Mouse (Mus musculus) intestine, postnatal 0 days (tissue): Measurements from ENCODE around the gene Clybl. TPM values are rescaled to one million over a fixed set of nuclear protein-coding genes. Genes with fewer than 3 reads are reported as not detected.

ENCODE experiments used
- ATAC-seq: fragments of 200-750 bp; cut with Nextera tagmentation; 2 replicates; pipeline ENCODE4 v1.8.0; 2017; ENCODE audit warnings: mild to moderate bottlenecking, moderate TSS enrichment, moderate library complexity
- H3K27ac ChIP-seq: fragments of 300-500 bp; sonication (generic); 2 replicates; pipeline ENCODE4 v1.5.1; 2014; ENCODE audit warnings: mild to moderate bottlenecking, low read depth, low read length, moderate library complexity
- H3K27me3 ChIP-seq: fragments of 300-500 bp; sonication (generic); replicated peaks from 2 replicates; pipeline ENCODE4 v1.6.1; 2014; ENCODE audit warnings: low read length, mixed read lengths; ENCODE audit not compliant: control insufficient read depth, insufficient read depth
- H3K36me3 ChIP-seq: fragments of 300-500 bp; sonication (generic); 2 replicates; pipeline ENCODE4 v1.6.1; 2014; ENCODE audit warnings: mild to moderate bottlenecking, moderate library complexity; ENCODE audit not compliant: control insufficient read depth, insufficient read depth
- H3K4me1 ChIP-seq: fragments of 300-500 bp; sonication (generic); replicated peaks from 2 replicates; pipeline ENCODE4 v1.6.1; 2014; ENCODE audit warnings: antibody characterized with exemption, low read length, mixed read lengths; ENCODE audit not compliant: control insufficient read depth, insufficient read depth
- H3K4me2 ChIP-seq: fragments of 300-500 bp; sonication (generic); replicated peaks from 2 replicates; pipeline ENCODE4 v1.6.1; 2014; ENCODE audit warnings: low read depth, mild to moderate bottlenecking, moderate library complexity
- H3K4me3 ChIP-seq: fragments of 300-500 bp; sonication (generic); 2 replicates; pipeline ENCODE4 v1.5.1; 2014; ENCODE audit warnings: low read depth, low read length
- H3K9ac ChIP-seq: fragments of 300-500 bp; sonication (generic); 2 replicates; pipeline ENCODE4 v1.6.1; 2014; ENCODE audit warnings: mild to moderate bottlenecking, low read depth, low read length
- H3K9me3 ChIP-seq: fragments of 300-500 bp; sonication (generic); 2 replicates; pipeline ENCODE4 v1.6.1; 2016; ENCODE audit warnings: mixed run types; ENCODE audit not compliant: control insufficient read depth
- CTCF ChIP-seq: sonication (generic); IDR thresholded peaks from 2 replicates; pipeline ENCODE4 v1.5.1; 2016; ENCODE audit warnings: low read depth, mild to moderate bottlenecking, control low read depth, antibody characterized with exemption, moderate library complexity
- WGBS: fragments of 180-500 bp; shearing (Covaris S2); extraction: QIAGEN DNeasy Blood & Tissue Kit; methylation state at CpG from one replicate; pipeline ENCODE4 v1.1.7; 2014; 5-methylcytosine and 5-hydroxymethylcytosine counted together
- polyA plus RNA-seq: library from polyadenylated mRNA; unstranded; fragments of >200 nt; fragmentation: Nextera tagmentation; extraction: Ambion mirVana; gene quantifications from 2 replicates; pipeline ENCODE4 v1.2.1, GENCODE M21; 2015

The Clybl gene
- polyA plus RNA-seq, 1 experiment from 2014 or later, result 22.2 TPM

DNA sequence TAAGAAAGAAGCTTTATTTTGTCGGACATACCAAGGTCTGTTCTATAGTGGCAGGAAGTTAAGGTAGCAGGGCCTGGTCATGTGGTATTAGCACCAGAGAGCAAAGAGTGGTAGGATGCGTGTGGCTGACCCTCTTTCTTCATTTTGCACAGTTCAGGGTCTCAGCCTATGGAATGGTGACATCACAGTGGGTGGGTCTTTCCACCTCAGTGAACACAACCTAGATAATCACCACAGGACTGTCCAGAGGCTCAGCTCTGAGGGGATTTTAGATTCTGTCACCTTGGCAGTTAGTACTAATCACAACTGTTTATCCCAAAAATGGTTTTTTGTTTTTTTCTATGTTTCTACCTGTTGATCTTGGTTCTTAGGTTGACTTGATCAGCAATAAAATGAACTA lies 149.2 kb downstream of the Clybl start:
- no peaks in the 10 kb centered on the region for H3K27me3 ChIP-seq
- no peaks in the 10 kb centered on the region for H3K9me3 ChIP-seq
- WGBS, result 78% methylated on average over 2 of the region's 2 CpGs
- H3K27ac ChIP-seq, result no peak overlapping the region
- TF ChIP-seq CTCF, result no peak
- H3K4me1 ChIP-seq, result no peaks in the 10 kb centered on the region
- H3K4me3 ChIP-seq, result no peak overlapping the region
- H3K4me2 ChIP-seq, result no peak overlapping the region
- H3K9ac ChIP-seq, result no peak overlapping the region
- no peak for ATAC-seq
- H3K36me3 ChIP-seq, result no peaks in the 10 kb centered on the region

DNA sequence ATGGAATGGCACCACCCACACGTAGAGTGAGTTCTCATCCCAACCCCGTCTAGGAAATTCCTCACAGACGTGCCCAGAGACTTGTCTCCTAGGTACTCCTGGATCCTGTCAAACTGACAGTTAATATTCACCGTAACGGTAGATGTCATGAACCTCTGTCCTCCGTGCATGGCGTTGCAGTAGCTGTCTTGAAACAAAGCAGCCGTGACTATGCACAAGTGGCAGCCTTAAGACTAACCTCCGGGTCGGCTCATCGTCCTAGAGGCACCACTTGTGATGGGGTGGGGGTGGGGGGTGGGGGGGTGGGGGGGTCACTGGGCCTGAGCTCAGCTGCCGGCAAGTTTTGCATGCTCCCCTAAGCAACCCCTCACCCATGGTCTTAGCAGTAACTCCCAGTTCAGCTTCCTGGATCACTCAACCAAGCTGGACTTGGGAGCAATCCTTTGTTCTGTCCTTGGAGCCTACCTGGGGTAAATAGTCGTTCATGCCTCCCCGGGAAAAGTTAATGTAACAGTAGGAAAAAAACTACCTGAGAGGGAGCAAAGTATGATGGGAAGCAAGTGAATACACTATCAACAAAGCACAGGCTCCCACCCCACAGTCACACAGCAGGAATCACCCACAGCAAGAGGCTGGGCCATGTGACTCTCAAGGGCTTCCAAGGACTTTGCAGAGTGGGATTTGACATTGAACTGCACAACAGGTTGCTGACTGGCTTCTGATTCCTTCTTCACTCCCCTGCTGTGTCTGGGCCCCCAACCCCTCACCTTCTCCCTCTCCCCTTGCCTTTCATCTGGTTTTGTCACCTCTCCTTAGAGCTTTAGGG lies 150.3 kb downstream of the Clybl start:
- Histone ChIP-seq H3K9ac (no peak overlapping the region), H3K27ac (no peak overlapping the region), H3K4me2 (no peak overlapping the region), H3K4me3 (no peak overlapping the region), H3K4me1 (no peaks in the 10 kb centered on the region), H3K9me3 (no peaks in the 10 kb centered on the region), H3K36me3 (no peaks in the 10 kb centered on the region), H3K27me3 (no peaks in the 10 kb centered on the region)
- WGBS, result 49% methylated on average over 14 of the region's 14 CpGs
- no peak for TF ChIP-seq CTCF
- no peak for ATAC-seq

DNA sequence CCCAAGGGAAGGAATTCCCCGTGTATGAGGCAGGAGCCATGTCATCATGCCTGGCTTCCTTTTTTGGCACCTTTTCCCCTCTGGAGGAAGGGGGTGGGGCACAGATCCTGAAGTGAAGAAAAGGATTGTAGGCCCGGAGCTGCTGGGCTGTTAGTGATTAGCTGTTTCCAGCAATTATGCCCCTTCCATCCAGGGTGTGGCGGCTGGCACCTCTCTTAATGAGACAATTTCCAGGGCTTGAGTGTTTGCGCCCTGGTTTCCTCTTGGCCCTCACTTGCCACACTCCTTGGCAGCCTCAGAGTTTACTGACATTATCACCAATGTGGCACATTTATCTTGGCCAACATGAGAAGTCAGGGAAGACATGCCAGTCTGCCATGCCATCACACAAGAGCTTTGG lies 155.5 kb downstream of the Clybl start:
- no peak for ATAC-seq
- Histone ChIP-seq H3K4me3 (no peak overlapping the region), H3K9ac (no peak overlapping the region), H3K4me2 (no peak overlapping the region), H3K4me1 (no peaks in the 10 kb centered on the region), H3K27ac (no peak overlapping the region), H3K36me3 (no peaks in the 10 kb centered on the region), H3K27me3 (no peaks in the 10 kb centered on the region), H3K9me3 (no peaks in the 10 kb centered on the region)
- 50% methylated on average over 4 of the region's 4 CpGs for WGBS
- no peak for TF ChIP-seq CTCF

DNA sequence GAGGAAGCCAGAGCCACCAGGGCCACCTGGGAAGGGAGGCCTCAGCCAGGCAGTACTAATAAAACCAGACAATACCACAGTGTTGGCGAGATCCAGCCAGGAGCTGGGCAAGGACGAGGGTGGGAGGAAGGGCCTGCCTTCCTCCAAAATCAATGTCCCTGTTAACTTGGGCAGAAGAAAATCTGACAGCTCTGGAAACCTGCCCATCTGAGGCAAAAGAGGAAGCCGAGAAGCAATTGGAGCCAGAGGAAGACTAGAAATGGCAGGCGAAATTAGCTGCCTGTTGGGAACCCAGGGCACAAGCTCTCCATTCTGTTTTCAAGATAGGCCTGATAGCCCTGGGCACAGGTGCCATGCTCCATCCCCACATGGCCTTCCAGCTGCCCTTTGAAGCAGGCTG lies 157.3 kb downstream of the Clybl start:
- ATAC-seq, result no peak
- Histone ChIP-seq H3K9me3 (no peaks in the 10 kb centered on the region), H3K9ac (no peak overlapping the region), H3K27me3 (no peaks in the 10 kb centered on the region), H3K36me3 (no peaks in the 10 kb centered on the region), H3K27ac (no peak overlapping the region), H3K4me1 (no peaks in the 10 kb centered on the region), H3K4me2 (no peak overlapping the region), H3K4me3 (no peak overlapping the region)
- WGBS, result 81% methylated on average over 4 of the region's 4 CpGs
- no peak for TF ChIP-seq CTCF

DNA sequence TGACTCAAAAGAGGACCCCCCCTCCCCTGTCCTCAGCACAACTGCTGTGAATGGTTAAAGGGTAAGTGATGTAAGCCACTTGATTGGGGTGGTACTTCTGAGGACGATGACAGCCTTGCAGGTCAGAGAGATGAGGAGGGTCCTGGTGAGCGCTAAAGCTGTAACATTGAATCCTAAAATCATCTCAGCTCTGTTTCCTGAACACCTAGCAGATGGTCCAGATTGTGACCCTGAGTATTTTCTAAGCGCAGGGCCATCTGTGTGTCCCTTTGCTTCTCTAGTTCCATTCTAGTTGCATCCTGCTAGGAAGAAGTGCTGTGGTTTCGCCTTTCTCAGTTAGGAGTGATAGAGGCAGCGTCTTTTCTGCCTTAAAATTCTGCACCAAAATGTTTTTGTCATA lies 158.6 kb downstream of the Clybl start:
- 88% methylated on average over 5 of the region's 5 CpGs for WGBS
- ATAC-seq, result no peak
- H3K4me2 ChIP-seq, result no peak overlapping the region
- no peaks in the 10 kb centered on the region for H3K36me3 ChIP-seq
- H3K9me3 ChIP-seq, result no peaks in the 10 kb centered on the region
- H3K9ac ChIP-seq, result no peak overlapping the region
- H3K4me3 ChIP-seq, result no peak overlapping the region
- no peak overlapping the region for H3K27ac ChIP-seq
- TF ChIP-seq CTCF, result no peak
- H3K4me1 ChIP-seq, result no peaks in the 10 kb centered on the region
- no peaks in the 10 kb centered on the region for H3K27me3 ChIP-seq

DNA sequence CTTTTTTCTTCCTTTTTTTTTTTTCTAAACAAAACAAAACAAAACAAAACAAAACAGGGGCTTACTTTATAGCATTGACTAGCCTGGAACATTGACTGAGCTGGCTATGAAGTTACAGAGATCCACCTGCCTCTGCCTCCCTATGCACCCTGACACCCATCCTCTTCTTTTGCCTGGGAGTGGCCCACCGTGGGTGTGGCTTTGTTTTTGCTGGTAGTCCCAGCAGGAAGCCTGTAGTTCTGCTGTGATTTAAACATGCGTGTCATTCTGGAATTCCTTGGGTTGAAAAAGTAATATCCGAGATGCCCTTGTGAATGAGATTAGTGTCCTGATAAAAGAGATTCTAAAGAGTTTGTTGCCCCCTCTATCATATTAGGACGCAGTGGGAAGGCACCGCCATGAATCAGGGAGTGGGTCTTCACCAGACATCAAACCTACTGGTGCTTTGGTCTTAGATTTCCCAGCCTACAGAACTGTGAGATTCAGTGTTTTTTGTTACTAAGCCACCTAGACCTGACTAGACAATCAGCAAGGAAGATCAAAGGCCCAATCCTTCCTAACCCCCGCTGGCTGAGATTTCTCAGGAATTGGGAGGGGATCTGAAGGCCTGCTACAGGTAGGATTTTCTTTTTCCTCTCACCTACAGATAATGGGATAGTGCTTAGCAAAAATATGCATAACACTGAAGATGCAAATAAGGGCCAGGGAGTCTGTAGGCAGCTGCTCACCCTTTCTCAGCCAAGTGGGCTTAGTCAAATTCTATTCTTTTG lies 160.3 kb downstream of the Clybl start:
- ATAC-seq, result no peak
- H3K9ac ChIP-seq, result no peak overlapping the region

More for the DNA sequence above, 160.3 kb downstream of the Clybl start:
- TF ChIP-seq CTCF, result no peak
- Histone ChIP-seq H3K4me1 (no peaks in the 10 kb centered on the region), H3K4me3 (no peak overlapping the region), H3K27ac (no peak overlapping the region), H3K4me2 (no peak overlapping the region), H3K27me3 (no peaks in the 10 kb centered on the region), H3K36me3 (no peaks in the 10 kb centered on the region), H3K9me3 (no peaks in the 10 kb centered on the region)
- 47% methylated on average over 6 of the region's 6 CpGs for WGBS
